Mouse (Mus musculus): Measurements from ENCODE around the gene Lmbr1. TPM values are rescaled to one million over a fixed set of nuclear protein-coding genes. Genes with fewer than 3 reads are reported as not detected.
A peak's percentile ranks its signal among the peaks of the same experiment; 100 is the strongest.
"Not testable (repeated sequence)": the region's sequence is repeated elsewhere in the genome, so short reads cannot be mapped to it uniquely, and the experiment has no call there.

Gene Lmbr1
- polyA plus RNA-seq (2015; fragmentation: Nextera tagmentation; extraction: Ambion mirVana), result 14.0 and 16.1 TPM in 2 replicates

GRCm38 (mm10) chr5:29378298-29379036, at the start of gene Lmbr1:
Gene Lmbr1 (minus strand): TSS chr5:29378390.
- Histone ChIP-seq H3K4me3 (ENCODE audit: low read depth, low read length) (peak within 1 kb of the TSS; percentile 72), H3K9ac (replicated peaks; ENCODE audit: low read depth) (peak within 1 kb of the TSS; percentile 69), H3K9me3 (ENCODE audit: low read length) (no peaks in the 10 kb centered on the region), H3K36me3 (ENCODE audit: insufficient read depth, low read length) (no peaks in the 10 kb centered on the region), H3K4me1 (ENCODE audit: insufficient read depth, low read depth, low read length) (peaks cover 5% of the 10 kb centered on the region), H3K27me3 (replicated peaks; ENCODE audit: insufficient read depth, low read length) (no peaks in the 10 kb centered on the region), H3K27ac (ENCODE audit: low read length) (peak within 1 kb of the TSS; percentile 78), H3K4me2 (replicated peaks; ENCODE audit: low read depth, low read length) (peak within 1 kb of the TSS; percentile 72)
- WGBS, result 1% methylated on average over 40 of the region's 40 CpGs
- ATAC-seq, result peak; percentile 98
- TF ChIP-seq EP300 (IDR thresholded peaks at IDR 0.05), result peak; percentile 39; the same call in 1 of the 2 replicates
- no peak for TF ChIP-seq CTCF (IDR thresholded peaks at IDR 0.05)
- DNase-seq (ENCODE audit: low spot score), result peak; percentile 97

GRCm38 (mm10) chr5:29423330-29423729, 45.1 kb upstream of the Lmbr1 start:
- not testable (repeated sequence) for H3K4me1 ChIP-seq (ENCODE audit: insufficient read depth, low read depth, low read length); H3K27ac ChIP-seq (ENCODE audit: low read length); H3K9me3 ChIP-seq (ENCODE audit: low read length); H3K27me3 ChIP-seq (replicated peaks; ENCODE audit: insufficient read depth, low read length); H3K4me3 ChIP-seq (ENCODE audit: low read depth, low read length); H3K36me3 ChIP-seq (ENCODE audit: insufficient read depth, low read length); H3K9ac ChIP-seq (replicated peaks; ENCODE audit: low read depth); ATAC-seq; H3K4me2 ChIP-seq (replicated peaks; ENCODE audit: low read depth, low read length); DNase-seq (ENCODE audit: low spot score)
- 46% methylated on average over 3 of the region's 3 CpGs for WGBS

- no peak for TF ChIP-seq EP300 (IDR thresholded peaks at IDR 0.05)
- TF ChIP-seq CTCF (IDR thresholded peaks at IDR 0.05), result no peak; the same call in 1 of the 2 replicates
These were observed 34.9 kb upstream of the Lmbr1 start for GRCm38 (mm10) chr5:29413041-29413440.

GRCm38 (mm10) chr5:29410854-29411253, 32.7 kb upstream of the Lmbr1 start:
- H3K36me3 ChIP-seq (ENCODE audit: insufficient read depth, low read length), result no peaks in the 10 kb centered on the region
- DNase-seq (ENCODE audit: low spot score) (no peak), ATAC-seq (no peak)
- no peak overlapping the region for H3K4me3 ChIP-seq (ENCODE audit: low read depth, low read length)
- H3K27me3 ChIP-seq (replicated peaks; ENCODE audit: insufficient read depth, low read length), result no peaks in the 10 kb centered on the region
- no peaks in the 10 kb centered on the region for H3K9me3 ChIP-seq (ENCODE audit: low read length)
- H3K9ac ChIP-seq (replicated peaks; ENCODE audit: low read depth), result no peak overlapping the region
- no peak for TF ChIP-seq CTCF (IDR thresholded peaks at IDR 0.05)
- no peak for TF ChIP-seq EP300 (IDR thresholded peaks at IDR 0.05)
- no peak overlapping the region for H3K27ac ChIP-seq (ENCODE audit: low read length)
- H3K4me1 ChIP-seq (ENCODE audit: insufficient read depth, low read depth, low read length), result no peaks in the 10 kb centered on the region
- H3K4me2 ChIP-seq (replicated peaks; ENCODE audit: low read depth, low read length), result no peak overlapping the region

More at GRCm38 (mm10) chr5:29413041-29413440, 34.9 kb upstream of the Lmbr1 start:
- no peak for DNase-seq (ENCODE audit: low spot score)
- 76% methylated on average over 3 of the region's 3 CpGs for WGBS
- Histone ChIP-seq H3K27ac (ENCODE audit: low read length) (no peak overlapping the region), H3K27me3 (replicated peaks; ENCODE audit: insufficient read depth, low read length) (no peaks in the 10 kb centered on the region), H3K4me3 (ENCODE audit: low read depth, low read length) (no peak overlapping the region), H3K9me3 (ENCODE audit: low read length) (no peaks in the 10 kb centered on the region), H3K4me1 (ENCODE audit: insufficient read depth, low read depth, low read length) (no peaks in the 10 kb centered on the region), H3K9ac (replicated peaks; ENCODE audit: low read depth) (no peak overlapping the region), H3K36me3 (ENCODE audit: insufficient read depth, low read length) (no peaks in the 10 kb centered on the region), H3K4me2 (replicated peaks; ENCODE audit: low read depth, low read length) (no peak overlapping the region)
- ATAC-seq, result no peak

GRCm38 (mm10) chr5:29398427-29398826, 20.2 kb upstream of the Lmbr1 start:
- Histone ChIP-seq H3K27me3 (replicated peaks; ENCODE audit: insufficient read depth, low read length) (no peaks in the 10 kb centered on the region), H3K9me3 (ENCODE audit: low read length) (no peaks in the 10 kb centered on the region), H3K36me3 (ENCODE audit: insufficient read depth, low read length) (no peaks in the 10 kb centered on the region), H3K27ac (ENCODE audit: low read length) (no peak overlapping the region), H3K9ac (replicated peaks; ENCODE audit: low read depth) (no peak overlapping the region), H3K4me2 (replicated peaks; ENCODE audit: low read depth, low read length) (no peak overlapping the region), H3K4me3 (ENCODE audit: low read depth, low read length) (no peak overlapping the region), H3K4me1 (ENCODE audit: insufficient read depth, low read depth, low read length) (no peaks in the 10 kb centered on the region)
- DNase-seq (ENCODE audit: low spot score), result no peak
- TF ChIP-seq CTCF (IDR thresholded peaks at IDR 0.05) (no peak), EP300 (IDR thresholded peaks at IDR 0.05) (no peak)
- 30% methylated on average over 4 of the region's 4 CpGs for whole genome bisulfite sequencing
- ATAC-seq, result no peak

- WGBS, result 15% methylated on average over 15 of the region's 15 CpGs
- H3K9me3 ChIP-seq (ENCODE audit: low read length), result no peaks in the 10 kb centered on the region
- ATAC-seq, result peak; percentile 39; the same call in 1 of the 2 replicates
These were observed 11.0 kb upstream of the Lmbr1 start for GRCm38 (mm10) chr5:29388944-29389765.

More at GRCm38 (mm10) chr5:29388944-29389765, 11.0 kb upstream of the Lmbr1 start:
- H3K27me3 ChIP-seq (replicated peaks; ENCODE audit: insufficient read depth, low read length), result no peaks in the 10 kb centered on the region
- H3K4me3 ChIP-seq (ENCODE audit: low read depth, low read length), result no peak overlapping the region
- no peak overlapping the region for H3K4me2 ChIP-seq (replicated peaks; ENCODE audit: low read depth, low read length)
- H3K9ac ChIP-seq (replicated peaks; ENCODE audit: low read depth), result no peak overlapping the region
- peak overlapping the region; percentile 88; the same call in 1 of the 2 replicates for H3K27ac ChIP-seq (ENCODE audit: low read length)
- no peaks in the 10 kb centered on the region for H3K4me1 ChIP-seq (ENCODE audit: insufficient read depth, low read depth, low read length)
- TF ChIP-seq EP300 (IDR thresholded peaks at IDR 0.05) (no peak), CTCF (IDR thresholded peaks at IDR 0.05) (peak; percentile 90)
- H3K36me3 ChIP-seq (ENCODE audit: insufficient read depth, low read length), result no peaks in the 10 kb centered on the region
- peak; percentile 81 for DNase-seq (ENCODE audit: low spot score)

Measured in lung, postnatal 0 days (tissue).